Mouse (Mus musculus): ENCODE measurements around the gene Stxbp5.
A peak's percentile ranks its signal among the peaks of the same experiment; 100 is the strongest.

Gene Stxbp5

DNA sequence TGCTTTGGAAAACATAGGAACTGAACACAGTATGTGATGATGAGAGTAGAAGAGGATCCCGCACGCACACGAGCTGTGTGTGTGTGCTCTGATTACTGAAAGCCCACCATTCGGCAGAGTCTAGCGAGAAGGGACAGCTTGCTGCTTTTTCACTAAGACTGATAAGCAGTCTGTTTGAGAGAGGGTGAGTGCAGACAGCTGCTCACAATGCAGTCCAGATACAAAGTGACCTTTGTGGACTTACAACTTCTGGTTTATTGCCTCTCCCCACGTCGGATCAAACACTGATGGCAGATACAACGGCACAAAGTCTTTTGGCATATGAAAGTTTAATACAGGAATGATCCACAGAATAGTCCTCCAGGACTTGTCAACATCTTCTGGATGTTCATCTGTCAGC, 140.6 kb downstream of the Stxbp5 start:
- no peak for DNase-seq (ENCODE audit: low read depth, low spot score)

DNA sequence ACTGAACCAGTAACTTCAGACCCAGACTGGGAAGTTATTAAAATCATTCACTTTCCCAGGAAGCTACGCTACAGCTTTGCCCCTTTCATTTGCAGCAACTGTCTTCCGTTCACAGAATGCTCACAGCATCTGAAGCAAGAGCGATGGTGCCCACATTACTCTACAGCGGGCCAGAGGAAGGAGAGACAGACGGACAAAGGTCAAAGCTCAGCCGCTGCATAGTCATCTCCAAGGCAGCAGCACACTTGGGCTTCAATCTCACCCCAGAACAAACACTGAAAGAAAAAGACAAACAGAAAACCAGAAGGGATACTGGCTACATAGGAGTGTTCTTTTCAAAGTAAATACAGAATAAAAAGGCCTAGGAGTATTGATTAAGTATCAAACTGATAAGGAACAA, 144.3 kb downstream of the Stxbp5 start:
- no peak for DNase-seq (ENCODE audit: low read depth, low spot score)

DNA sequence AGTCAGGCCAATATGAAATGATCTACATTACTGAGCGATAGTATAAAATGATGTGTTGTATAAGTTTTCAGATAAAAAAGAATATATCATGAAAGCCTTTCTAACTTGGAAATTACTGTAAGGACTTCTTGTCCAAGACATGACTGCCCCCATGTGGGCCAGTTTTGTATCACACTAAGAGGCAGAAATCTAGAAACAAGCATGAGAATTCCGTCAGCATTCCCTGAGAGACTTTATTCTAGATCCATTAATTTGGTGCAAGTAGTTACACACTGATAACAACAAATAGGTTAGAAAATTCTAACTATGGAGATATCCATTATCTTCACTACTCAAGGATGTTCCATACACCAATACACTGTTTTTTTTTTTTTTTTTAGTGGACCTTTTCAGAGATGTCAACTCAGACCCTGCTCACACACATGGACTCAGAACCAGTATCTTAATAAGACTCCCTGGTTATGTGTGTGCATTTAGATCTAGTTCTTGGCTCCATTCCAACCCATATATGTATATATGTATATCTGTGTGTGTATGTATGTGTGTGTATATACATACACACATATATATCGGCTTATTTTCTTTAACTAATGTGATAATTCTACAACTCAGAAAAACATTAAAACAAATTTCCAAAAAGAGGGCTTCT, 145.9 kb downstream of the Stxbp5 start:
- DNase-seq (ENCODE audit: low read depth, low spot score), result peak; percentile 58

DNA sequence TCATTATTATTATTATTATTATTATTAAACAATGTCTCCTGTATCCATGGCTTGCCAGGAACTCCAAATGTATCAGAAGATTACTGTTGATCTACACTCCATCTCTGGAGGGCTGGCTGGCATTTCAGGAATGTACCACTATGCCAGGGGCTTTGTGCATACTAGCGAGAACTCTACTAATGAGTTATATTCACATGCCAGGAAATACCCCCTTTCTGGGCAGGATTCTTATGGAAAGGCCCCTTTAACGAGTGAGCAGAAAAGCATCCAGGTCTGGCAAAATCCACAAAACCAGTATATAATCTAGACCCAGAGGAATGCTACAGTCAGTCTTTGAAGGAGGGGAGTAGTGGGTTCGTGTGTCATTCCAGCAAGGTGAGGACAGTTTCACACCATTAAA, 167.0 kb downstream of the Stxbp5 start:
- no peak for DNase-seq (ENCODE audit: low read depth, low spot score)

DNA sequence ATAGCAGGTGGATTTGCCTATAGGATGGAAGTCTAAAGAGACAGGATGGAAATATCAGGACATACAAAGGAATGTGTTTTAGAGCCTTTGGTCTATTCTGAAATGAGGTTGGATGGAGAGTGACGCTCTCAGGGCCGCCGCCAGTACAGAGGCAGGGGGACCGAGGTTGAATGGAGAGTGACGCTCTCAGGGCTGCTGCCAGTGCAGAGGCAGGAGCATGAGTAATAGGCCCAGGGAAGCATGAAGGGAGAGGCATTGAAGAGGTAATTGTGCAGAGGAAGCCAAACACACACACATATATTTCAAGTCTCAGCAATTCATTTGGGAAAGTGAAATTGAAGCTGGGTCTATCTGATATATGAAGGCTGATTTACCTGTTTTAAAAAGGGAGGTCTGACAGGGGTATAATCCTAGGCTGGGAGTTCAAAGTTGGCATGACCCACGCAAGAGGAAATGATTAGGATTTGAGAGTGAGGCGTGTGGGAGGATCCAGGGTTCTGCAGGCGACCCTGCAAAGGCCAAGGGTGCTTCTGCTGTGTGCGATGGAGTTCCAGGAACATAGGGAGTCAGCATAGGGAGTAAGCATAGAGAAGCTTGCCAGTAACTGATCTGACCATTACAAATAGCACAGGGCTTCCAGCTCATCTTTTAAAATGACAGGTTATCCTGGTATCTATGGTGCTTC, 168.7 kb downstream of the Stxbp5 start:
- DNase-seq (ENCODE audit: low read depth, low spot score), result no peak

DNA sequence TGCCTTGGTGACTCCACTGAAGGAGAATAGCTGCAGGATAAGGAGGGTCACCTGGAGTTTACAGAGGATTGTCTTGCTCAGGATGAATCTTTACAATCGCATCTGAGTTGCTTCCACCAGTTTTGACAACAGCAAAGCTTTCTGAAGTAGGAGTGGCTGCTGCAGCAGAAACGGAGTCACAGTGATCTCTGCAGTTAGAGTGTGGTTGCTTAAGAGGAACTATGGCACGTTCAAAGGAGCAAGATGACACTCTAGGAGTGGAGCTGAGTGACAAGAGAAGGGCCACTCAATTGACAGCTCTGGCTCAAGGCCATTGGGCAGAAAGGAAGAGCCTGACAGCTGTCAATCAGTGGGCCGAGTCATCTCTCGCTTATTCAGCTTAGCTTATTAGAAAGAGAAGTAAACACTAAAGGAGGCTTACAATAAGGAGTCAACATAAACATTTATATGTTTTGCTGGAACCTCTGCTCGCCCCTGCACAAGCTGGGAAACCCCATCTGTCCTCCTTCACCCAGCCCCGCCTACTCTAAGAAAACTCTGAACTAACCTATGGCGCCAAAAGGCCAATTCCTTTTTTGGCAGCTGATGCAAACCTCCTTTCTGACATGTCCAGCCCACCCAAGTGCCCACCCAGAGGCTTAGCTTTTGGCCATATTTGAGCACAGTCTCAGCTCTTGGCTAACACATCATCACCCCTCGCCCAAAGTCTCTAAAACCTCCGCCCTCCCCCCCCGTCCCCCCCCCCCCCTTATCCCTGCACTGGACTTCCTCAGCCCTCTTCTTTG, 178.2 kb downstream of the Stxbp5 start:
- DNase-seq (ENCODE audit: low read depth, low spot score), result no peak

DNA sequence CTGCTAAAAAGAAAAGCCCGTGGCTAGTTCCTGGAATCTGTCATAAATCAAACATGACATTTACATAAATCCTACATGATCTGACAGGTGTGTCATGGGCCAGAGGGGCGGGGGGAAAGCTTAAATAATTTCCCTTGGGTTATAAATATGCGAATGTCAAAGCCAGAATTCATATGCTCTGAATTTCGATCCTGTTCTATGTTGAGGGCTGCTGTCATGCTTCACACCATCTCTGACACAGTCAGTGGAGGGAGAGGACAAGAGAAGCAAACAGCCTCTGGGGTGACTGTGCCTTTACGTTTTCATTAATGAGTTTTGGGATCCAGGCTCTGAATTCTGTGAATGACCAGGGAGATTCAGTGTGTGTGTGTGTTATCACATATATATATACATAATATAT, 180.9 kb downstream of the Stxbp5 start:
- no peak for DNase-seq (ENCODE audit: low read depth, low spot score)

DNA sequence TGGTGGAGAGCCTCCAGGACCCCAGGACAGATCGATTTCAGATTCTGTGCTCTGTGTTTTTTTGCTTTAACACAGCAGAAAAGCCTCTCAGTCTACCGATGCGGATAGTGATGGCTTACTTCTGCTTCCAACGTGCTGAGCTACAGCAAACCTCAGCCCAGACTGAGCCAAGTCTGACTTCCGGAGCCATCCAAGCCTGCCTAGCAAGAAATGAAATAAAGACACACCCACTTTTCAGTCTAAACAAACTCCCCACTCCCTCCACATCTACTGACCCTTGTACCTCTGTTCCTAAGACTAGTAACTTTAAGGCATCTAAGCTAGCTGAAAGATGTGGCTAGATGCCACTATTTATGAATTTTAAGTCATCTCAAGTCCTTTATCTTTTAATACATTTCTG, 182.8 kb downstream of the Stxbp5 start:
- DNase-seq (ENCODE audit: low read depth, low spot score), result no peak

All from brain, embryonic 18.5 days (tissue).